Comparison of ENCODE assay signal across 8 mouse cellular contexts in genomic region chr17:80206301-80206670, GRCm38 (mm10). TPM values are rescaled to one million over a fixed set of nuclear protein-coding genes. Genes with fewer than 3 reads are reported as not detected.
DNase-seq lines count a peak whose midpoint lies in the region; ATAC-seq and TF ChIP-seq lines count a peak whose summit lies in the region.

No protein-coding gene starts in this region.

- peak overlapping the region; percentile 92 for H3K4me2 ChIP-seq in embryonic facial prominence, embryonic 14.5 days (ENCODE audit: low read depth, low read length)
- H3K4me2 ChIP-seq in kidney, postnatal 0 days (ENCODE audit: low read length) = peak overlapping the region; percentile 55
- peak overlapping the region; percentile 93 for H3K4me2 ChIP-seq in midbrain, embryonic 14.5 days (ENCODE audit: low read length)

- H3K36me3 ChIP-seq in spleen, adult 2 months (ENCODE audit: control insufficient read depth, insufficient read depth, low read length) = peaks cover 21% of the 10 kb centered on the region
- peaks cover 39% of the 10 kb centered on the region for H3K36me3 ChIP-seq in embryonic facial prominence, embryonic 14.5 days (ENCODE audit: control insufficient read depth, insufficient read depth, low read length)
- H3K36me3 ChIP-seq in kidney, postnatal 0 days (ENCODE audit: insufficient read depth, low read length) = peaks cover 22% of the 10 kb centered on the region
- peaks cover 36% of the 10 kb centered on the region for H3K36me3 ChIP-seq in midbrain, embryonic 14.5 days (ENCODE audit: control insufficient read depth, insufficient read depth, low read length)

- no peak for TF ChIP-seq POLR2A in spleen, adult 2 months (IDR thresholded peaks at IDR 0.05; ENCODE audit: low read depth, low read length)

- intact Hi-C loops in gastrocnemius, postnatal 14 days (cut with DNase I; ENCODE audit: low total_unique reads) = no loop called here

- no peaks in the 10 kb centered on the region for H3K4me1 ChIP-seq in spleen, adult 2 months (ENCODE audit: control insufficient read depth, insufficient read depth, insufficient read length)
- peaks cover 9% of the 10 kb centered on the region; the same call in 1 of the 2 replicates for H3K4me1 ChIP-seq in embryonic facial prominence, embryonic 14.5 days (ENCODE audit: control insufficient read depth, insufficient read depth, low read length)
- H3K4me1 ChIP-seq in kidney, postnatal 0 days (replicated peaks; ENCODE audit: insufficient read depth, low read length) = no peaks in the 10 kb centered on the region
- H3K4me1 ChIP-seq in midbrain, embryonic 14.5 days (ENCODE audit: control insufficient read depth, insufficient read depth, low read length) = peaks cover 9% of the 10 kb centered on the region

- peak overlapping the region; percentile 91 for H3K9ac ChIP-seq in embryonic facial prominence, embryonic 14.5 days (ENCODE audit: low read depth, low read length)
- H3K9ac ChIP-seq in kidney, postnatal 0 days (ENCODE audit: low read depth, low read length) = peak overlapping the region; percentile 89
- peak overlapping the region; percentile 98 for H3K9ac ChIP-seq in midbrain, embryonic 14.5 days (replicated peaks; ENCODE audit: low read length)

- DNase-seq in gastrocnemius, postnatal 10 days = peak; percentile 63
- DNase-seq in gastrocnemius, postnatal 14 days = no peak
- peak in 1 of 2 experiments; percentile 26 for DNase-seq in spleen, adult 2 months (ENCODE audit: low read depth in 1 of 2, low spot score in 2 of 2)
- no peak for DNase-seq in spleen, adult 12 weeks (ENCODE audit: low spot score)
- DNase-seq in embryonic facial prominence, embryonic 14.5 days (ENCODE audit: low spot score) = no peak
- peak; percentile 65 for DNase-seq in kidney, postnatal 0 days (ENCODE audit: low spot score)
- DNase-seq in midbrain, embryonic 14.5 days = peak; percentile 74
- DNase-seq in layer of hippocampus, adult 9-11 months = no peak

- H3K9me3 ChIP-seq in embryonic facial prominence, embryonic 14.5 days (ENCODE audit: control insufficient read depth, low read length) = no peaks in the 10 kb centered on the region
- H3K9me3 ChIP-seq in kidney, postnatal 0 days (replicated peaks; ENCODE audit: low read length) = no peaks in the 10 kb centered on the region
- H3K9me3 ChIP-seq in midbrain, embryonic 14.5 days (ENCODE audit: control insufficient read depth, low read length) = no peaks in the 10 kb centered on the region

- H3K27ac ChIP-seq in spleen, adult 2 months (ENCODE audit: insufficient read depth, low read length) = peak overlapping the region; percentile 99
- peak overlapping the region; percentile 96 for H3K27ac ChIP-seq in embryonic facial prominence, embryonic 14.5 days (replicated peaks; ENCODE audit: low read depth, low read length)
- H3K27ac ChIP-seq in kidney, postnatal 0 days = peak overlapping the region; percentile 97
- peak overlapping the region; percentile 99 for H3K27ac ChIP-seq in midbrain, embryonic 14.5 days (replicated peaks; ENCODE audit: low read depth, low read length)

- peak overlapping the region; percentile 100 for H3K4me3 ChIP-seq in spleen, adult 2 months (ENCODE audit: extremely low read depth, insufficient read depth, insufficient read length)
- peak overlapping the region; percentile 65 for H3K4me3 ChIP-seq in embryonic facial prominence, embryonic 14.5 days (ENCODE audit: low read depth, low read length)
- H3K4me3 ChIP-seq in kidney, postnatal 0 days (replicated peaks; ENCODE audit: low read depth, low read length) = peak overlapping the region; percentile 90
- H3K4me3 ChIP-seq in midbrain, embryonic 14.5 days (replicated peaks; ENCODE audit: low read depth, low read length) = peak overlapping the region; percentile 89

- H3K27me3 ChIP-seq in spleen, adult 2 months (ENCODE audit: control insufficient read depth, insufficient read depth, low read length) = no peaks in the 10 kb centered on the region
- no peaks in the 10 kb centered on the region for H3K27me3 ChIP-seq in embryonic facial prominence, embryonic 14.5 days (replicated peaks; ENCODE audit: control insufficient read depth, insufficient read depth, low read length)
- no peaks in the 10 kb centered on the region for H3K27me3 ChIP-seq in kidney, postnatal 0 days (ENCODE audit: insufficient read depth, low read length)
- H3K27me3 ChIP-seq in midbrain, embryonic 14.5 days (ENCODE audit: control insufficient read depth, insufficient read depth, low read length) = no peaks in the 10 kb centered on the region

- TF ChIP-seq CTCF in spleen, adult 2 months (IDR thresholded peaks at IDR 0.05; ENCODE audit: extremely low read depth, insufficient read depth, insufficient read length, insufficient replicate concordance) = no peak
- TF ChIP-seq CTCF in kidney, postnatal 0 days (IDR thresholded peaks at IDR 0.05; ENCODE audit: low read depth) = no peak

- under 1% methylated on average over 36 of the region's 36 CpGs for WGBS in spleen, adult 2 months
- WGBS in embryonic facial prominence, embryonic 14.5 days = 0% methylated on average over 34 of the region's 36 CpGs
- WGBS in kidney, postnatal 0 days = under 1% methylated on average over 36 of the region's 36 CpGs
- WGBS in midbrain, embryonic 14.5 days = under 1% methylated on average over 36 of the region's 36 CpGs

- ATAC-seq in embryonic facial prominence, embryonic 14.5 days (ENCODE audit: low read depth) = peak; percentile 67
- ATAC-seq in kidney, postnatal 0 days (replicated peaks; ENCODE audit: low FRiP score, low read depth) = peak; percentile 57
- peak; percentile 70 for ATAC-seq in midbrain, embryonic 14.5 days (ENCODE audit: low FRiP score, low TSS enrichment)

RNA-seq across cellular contexts. Expression of gene Srsf7, which starts 0.8 kb away (rescaled TPM):
- 10 to 100 TPM; 46.8 to 59.0 TPM for total RNA-seq in gastrocnemius, postnatal 10 days (2021)
- 10 to 100 TPM; 25.3 to 34.0 TPM for total RNA-seq in gastrocnemius, postnatal 14 days (2021)
- polyA plus RNA-seq in spleen, adult 2 months (2012; rRNA removed) = 36.9 and 39.0 TPM in 2 replicates
- 485 and 532 TPM in 2 replicates for polyA plus RNA-seq in embryonic facial prominence, embryonic 14.5 days (2014; fragmentation: Nextera tagmentation; extraction: Ambion mirVana)
- 422 and 451 TPM in 2 replicates for polyA plus RNA-seq in kidney, postnatal 0 days (2015; fragmentation: Nextera tagmentation; extraction: Ambion mirVana)
- 459 and 531 TPM in 2 replicates for polyA plus RNA-seq in midbrain, embryonic 14.5 days (2014; fragmentation: Nextera tagmentation; extraction: Ambion mirVana)

RNA-seq across cellular contexts. Expression of gene Ttc39d, which starts 1.0 kb away (rescaled TPM):
- total RNA-seq in gastrocnemius, postnatal 10 days (2021) = not detected
- total RNA-seq in gastrocnemius, postnatal 14 days (2021) = under 1 TPM in 1 of 2 experiments, not detected in 1; 0.16 TPM
- not detected in 2 replicates for polyA plus RNA-seq in spleen, adult 2 months (2012; rRNA removed)
- 0.18 and 0.19 TPM in 2 replicates for polyA plus RNA-seq in embryonic facial prominence, embryonic 14.5 days (2014; fragmentation: Nextera tagmentation; extraction: Ambion mirVana)
- polyA plus RNA-seq in kidney, postnatal 0 days (2015; fragmentation: Nextera tagmentation; extraction: Ambion mirVana) = not detected in 2 replicates
- 0.11 TPM in 1 of 2 replicates, not detected in the other for polyA plus RNA-seq in midbrain, embryonic 14.5 days (2014; fragmentation: Nextera tagmentation; extraction: Ambion mirVana)

RNA-seq across cellular contexts. Expression of gene Gemin6, which starts 18.0 kb away (rescaled TPM):
- 1 to 10 TPM; 5.6 to 6.1 TPM for total RNA-seq in gastrocnemius, postnatal 10 days (2021)
- total RNA-seq in gastrocnemius, postnatal 14 days (2021) = 1 to 10 TPM; 5.3 to 5.5 TPM
- 1.4 TPM in 2 replicates for polyA plus RNA-seq in spleen, adult 2 months (2012; rRNA removed)
- polyA plus RNA-seq in embryonic facial prominence, embryonic 14.5 days (2014; fragmentation: Nextera tagmentation; extraction: Ambion mirVana) = 33.1 and 34.5 TPM in 2 replicates
- polyA plus RNA-seq in kidney, postnatal 0 days (2015; fragmentation: Nextera tagmentation; extraction: Ambion mirVana) = 29.7 and 32.1 TPM in 2 replicates
- 19.4 and 20.8 TPM in 2 replicates for polyA plus RNA-seq in midbrain, embryonic 14.5 days (2014; fragmentation: Nextera tagmentation; extraction: Ambion mirVana)

Comparison
In these comparisons a context has a peak if more than half of its experiments do, and no peak if none do; other contexts are left out.
1. DNase-seq: peak in gastrocnemius, postnatal 10 days (single experiment), kidney, postnatal 0 days (single experiment) and midbrain, embryonic 14.5 days (single experiment); none in gastrocnemius, postnatal 14 days (single experiment), spleen, adult 12 weeks (single experiment), embryonic facial prominence, embryonic 14.5 days (single experiment) and layer of hippocampus, adult 9-11 months (single experiment).
2. RNA of gene Srsf7, which starts 0.8 kb away (polyA plus RNA-seq): 459 to 531 TPM in midbrain, embryonic 14.5 days, 485 to 532 TPM in embryonic facial prominence, embryonic 14.5 days and 422 to 451 TPM in kidney, postnatal 0 days; 36.9 to 39.0 TPM in spleen, adult 2 months; every median in the first group is over 10 times any median in the second.
3. Peak in every context shown above with its lines, with median percentiles within 50 percentile points of each other: H3K27ac ChIP-seq, H3K4me3 ChIP-seq, ATAC-seq, H3K4me2 ChIP-seq and H3K9ac ChIP-seq.